Mouse (Mus musculus) olfactory bulb, adult 2 months (tissue): Measurements from ENCODE around the gene Disc1. TPM values are rescaled to one million over a fixed set of nuclear protein-coding genes. Genes with fewer than 3 reads are reported as not detected.

ENCODE experiments used
- H3K27ac ChIP-seq: fragments of 200-500 bp; 2 replicates; pipeline ENCODE4 v1.5.1; 2012; ENCODE audit warnings: low read depth, low read length; ENCODE audit not compliant: insufficient read depth
- H3K4me1 ChIP-seq: fragments of 200-500 bp; 2 replicates; pipeline ENCODE4 v1.6.1; 2012; ENCODE audit warnings: low read length; ENCODE audit not compliant: control insufficient read depth, insufficient read depth
- H3K4me3 ChIP-seq: fragments of 200-500 bp; 2 replicates; pipeline ENCODE4 v1.5.1; 2012; ENCODE audit warnings: mild to moderate bottlenecking, low read depth, low read length, moderate library complexity; ENCODE audit not compliant: insufficient read depth
- CTCF ChIP-seq: fragments of 200-500 bp; IDR thresholded peaks from 2 replicates; pipeline ENCODE4 v1.5.1; 2012; ENCODE audit warnings: low read depth, mild to moderate bottlenecking, low read length, moderate library complexity; ENCODE audit not compliant: insufficient read depth
- POLR2A ChIP-seq: fragments of 200-500 bp; IDR thresholded peaks from 2 replicates; pipeline ENCODE4 v1.6.1; 2012; ENCODE audit warnings: mild to moderate bottlenecking, low read depth, low read length, moderate library complexity; ENCODE audit not compliant: insufficient read depth
- WGBS: fragments of 180-500 bp; shearing (Covaris S2); methylation state at CpG from one replicate; pipeline ENCODE4 v1.1.7; 2018; 5-methylcytosine and 5-hydroxymethylcytosine counted together
- polyA plus RNA-seq: library from polyadenylated mRNA; stranded (reverse); fragments of >200 nt; gene quantifications from 2 replicates; pipeline ENCODE4 v1.2.4, GENCODE M21; 2012; ENCODE audit warnings: low replicate concordance; ENCODE audit not compliant: missing spikeins, insufficient read depth, insufficient read length

Disc1 gene
- polyA plus RNA-seq, 1 experiment = not detected

DNA sequence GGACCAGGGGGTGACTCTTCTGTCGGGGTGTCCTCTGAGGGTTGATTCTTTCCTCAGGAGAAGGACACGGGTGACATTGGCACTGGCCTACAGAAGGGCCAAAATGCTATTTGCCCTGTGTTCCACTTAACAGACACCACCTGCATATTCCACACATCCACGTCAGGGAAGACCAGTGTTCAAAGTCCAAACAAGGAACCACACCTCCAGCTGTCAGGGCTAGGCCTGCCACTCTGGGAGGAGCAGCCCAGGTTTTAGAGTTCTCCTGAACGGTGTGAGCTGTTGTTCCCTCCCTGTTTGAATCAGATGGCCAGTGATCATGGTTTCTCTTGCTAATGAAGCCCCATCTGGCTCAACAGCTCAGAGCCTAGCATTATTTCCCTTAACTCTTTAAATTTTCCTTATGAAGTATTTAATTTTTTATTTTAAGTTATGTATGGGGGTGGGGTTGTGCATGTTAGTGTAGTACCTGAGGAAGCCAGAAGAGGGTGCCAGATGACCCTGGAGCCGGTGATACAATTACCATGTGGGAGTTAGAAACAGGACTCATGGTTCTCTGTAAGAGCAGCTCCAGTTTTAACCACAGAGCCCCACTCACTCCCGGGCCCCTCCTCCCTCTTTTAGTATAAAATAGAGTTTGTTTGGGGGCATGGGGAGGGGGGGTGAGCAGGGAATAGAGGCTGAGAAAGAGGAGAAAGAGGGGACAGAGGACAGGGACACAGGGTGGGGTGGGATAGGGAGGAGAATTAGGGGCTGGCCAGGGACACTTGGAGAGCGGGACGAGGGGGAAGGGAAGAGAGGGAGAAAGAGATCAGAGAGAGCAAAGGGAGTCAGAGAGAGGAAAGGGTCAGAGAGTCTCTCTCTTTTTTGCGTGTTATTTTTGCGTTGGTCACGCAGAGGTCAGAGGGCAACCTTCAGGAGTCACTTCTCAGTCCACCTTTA lies 111.8 kb downstream of the Disc1 start:
- H3K4me3 ChIP-seq = no peak overlapping the region
- H3K27ac ChIP-seq = no peak overlapping the region
- 74% methylated on average over 11 of the region's 11 CpGs for WGBS
- no peak for TF ChIP-seq CTCF
- no peak for TF ChIP-seq POLR2A
- no peaks in the 10 kb centered on the region for H3K4me1 ChIP-seq

DNA sequence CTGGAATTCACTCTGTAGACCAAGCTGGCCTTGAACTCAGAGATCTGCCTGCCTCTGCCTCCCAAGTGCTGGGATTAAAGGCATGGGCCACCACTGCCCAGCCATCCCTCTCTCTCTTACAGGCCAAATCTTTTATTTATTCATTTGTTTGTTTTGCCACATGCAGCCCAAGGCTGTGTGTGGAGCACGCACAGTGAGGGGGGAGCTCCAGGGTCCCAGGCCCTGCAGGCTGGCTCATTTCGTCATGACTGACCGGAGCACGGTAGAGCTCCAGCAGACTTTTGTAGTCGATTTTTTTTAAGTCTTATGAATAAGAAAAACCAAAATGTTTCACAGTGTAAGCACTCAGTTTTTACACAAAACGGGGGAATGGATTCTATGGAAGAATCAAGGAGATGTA lies 112.5 kb downstream of the Disc1 start:
- 77% methylated on average over 6 of the region's 6 CpGs for whole genome bisulfite sequencing
- H3K27ac ChIP-seq = no peak overlapping the region

DNA sequence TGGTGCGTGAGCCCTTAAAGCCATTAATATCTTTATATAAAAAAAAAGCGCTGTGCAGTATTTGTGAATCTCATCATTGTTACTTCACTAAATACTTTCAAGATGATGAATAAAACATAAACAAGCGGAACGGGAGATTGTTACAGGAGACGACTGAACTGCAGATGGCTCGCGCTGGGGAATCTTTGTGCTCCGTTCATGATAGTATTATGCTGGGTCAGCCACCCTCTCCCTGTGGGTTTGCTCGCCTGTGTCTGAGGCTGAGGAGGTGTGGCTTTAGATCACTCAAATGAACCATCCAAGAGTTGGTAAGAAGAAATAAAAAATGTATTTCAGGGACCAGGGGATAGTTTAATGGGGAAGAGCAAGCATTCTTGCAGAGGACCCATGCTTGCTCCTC lies 113.0 kb downstream of the Disc1 start:
- Histone ChIP-seq H3K27ac (no peak overlapping the region), H3K4me3 (no peak overlapping the region), H3K4me1 (no peaks in the 10 kb centered on the region)
- WGBS = 54% methylated on average over 9 of the region's 9 CpGs
- TF ChIP-seq POLR2A (no peak), CTCF (no peak)

More for the DNA sequence above, 112.5 kb downstream of the Disc1 start:
- Histone ChIP-seq H3K4me3 (no peak overlapping the region), H3K4me1 (no peaks in the 10 kb centered on the region)
- no peak for TF ChIP-seq POLR2A
- no peak for TF ChIP-seq CTCF

DNA sequence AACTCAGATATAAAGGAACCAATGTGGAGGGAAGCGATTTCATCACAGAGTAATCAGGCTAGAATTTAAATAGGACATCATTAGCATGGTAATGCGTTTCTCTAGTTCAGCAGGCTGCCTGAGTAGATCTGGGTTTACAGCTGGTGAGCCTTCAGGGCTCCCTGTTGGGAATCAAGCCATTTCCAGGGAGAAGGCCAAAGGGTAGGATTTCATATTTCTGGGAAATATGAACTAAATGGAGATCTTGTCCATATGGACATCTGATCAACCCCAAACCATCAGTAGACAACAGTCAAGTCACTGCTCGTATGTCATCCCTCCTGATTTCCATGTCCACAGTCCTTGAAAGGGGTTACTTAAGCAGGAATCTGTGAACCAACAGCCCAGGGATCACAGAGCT lies 115.6 kb downstream of the Disc1 start:
- WGBS = 61% methylated on average over 3 of the region's 3 CpGs
- TF ChIP-seq POLR2A = no peak
- no peak for TF ChIP-seq CTCF
- no peak overlapping the region for H3K4me3 ChIP-seq
- no peak overlapping the region for H3K27ac ChIP-seq
- no peaks in the 10 kb centered on the region for H3K4me1 ChIP-seq

DNA sequence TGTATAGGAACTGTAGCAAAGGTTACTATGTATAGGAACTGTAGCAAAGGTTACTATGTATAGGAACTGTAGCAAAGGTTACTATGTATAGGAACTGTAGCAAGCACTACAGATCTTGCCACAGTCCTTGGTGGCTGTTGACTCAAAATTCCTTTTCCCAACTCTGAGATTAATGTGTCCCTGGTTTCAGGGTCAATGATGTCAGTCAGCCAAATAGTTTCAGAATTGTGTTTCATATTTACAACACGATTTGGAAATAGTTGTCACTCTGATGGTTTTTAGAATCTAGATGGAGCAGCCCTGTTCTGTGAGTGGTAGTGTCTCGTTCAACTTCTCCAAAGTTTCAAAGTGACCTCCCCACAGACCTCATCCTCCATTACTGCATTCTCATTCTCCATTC lies 117.5 kb downstream of the Disc1 start:
- Histone ChIP-seq H3K4me1 (no peaks in the 10 kb centered on the region; the same call in 1 of the 2 replicates), H3K4me3 (no peak overlapping the region), H3K27ac (no peak overlapping the region)
- TF ChIP-seq POLR2A = no peak
- no peak for TF ChIP-seq CTCF
- 98% methylated on average over 2 of the region's 2 CpGs for WGBS

DNA sequence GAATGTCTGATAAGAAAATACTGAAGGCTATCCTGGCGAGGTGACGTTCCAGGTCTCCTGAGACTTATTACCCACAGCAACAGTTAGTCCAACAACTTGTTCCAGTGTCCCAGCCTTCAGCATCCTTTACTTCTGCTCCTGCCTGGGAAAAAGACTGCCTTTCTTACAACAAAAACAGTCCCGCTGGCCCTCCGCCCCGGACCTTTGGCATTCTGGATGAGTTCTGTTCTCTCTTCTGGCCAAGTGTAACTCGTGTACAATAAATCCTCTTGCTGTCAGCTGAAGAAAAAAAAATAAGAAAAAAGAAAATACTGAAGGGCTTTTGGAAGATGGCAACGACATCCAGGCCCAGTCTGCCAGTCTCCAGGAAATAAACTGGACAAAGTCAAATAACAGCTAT lies 120.2 kb downstream of the Disc1 start:
- H3K4me3 ChIP-seq = no peak overlapping the region
- H3K4me1 ChIP-seq = no peaks in the 10 kb centered on the region; the same call in 1 of the 2 replicates
- no peak overlapping the region for H3K27ac ChIP-seq
- no peak for TF ChIP-seq POLR2A
- WGBS = 70% methylated on average over 7 of the region's 7 CpGs

DNA sequence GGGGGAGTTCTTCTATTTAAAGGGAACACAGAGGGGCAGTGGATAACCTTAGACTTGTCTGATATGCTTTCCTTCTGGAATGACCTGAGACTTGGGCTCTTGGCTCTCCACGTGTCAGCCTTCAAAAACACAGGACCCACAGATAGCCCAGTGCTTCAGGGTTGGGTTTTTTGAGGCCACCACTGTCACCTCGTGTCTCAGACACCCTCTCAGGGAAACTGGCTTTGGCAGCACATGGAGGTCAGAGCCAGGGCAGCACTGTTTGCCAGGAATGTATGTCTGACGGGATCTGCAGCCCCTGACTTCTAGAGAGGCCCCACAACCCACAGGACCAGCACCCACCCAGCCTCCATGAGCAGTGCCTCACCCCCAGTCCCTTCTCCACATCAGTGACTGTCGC lies 120.9 kb downstream of the Disc1 start:
- H3K4me1 ChIP-seq = no peaks in the 10 kb centered on the region; the same call in 1 of the 2 replicates
- no peak for TF ChIP-seq CTCF
- no peak for TF ChIP-seq POLR2A
- 76% methylated on average over 4 of the region's 4 CpGs for WGBS
- no peak overlapping the region for H3K27ac ChIP-seq
- no peak overlapping the region for H3K4me3 ChIP-seq

DNA sequence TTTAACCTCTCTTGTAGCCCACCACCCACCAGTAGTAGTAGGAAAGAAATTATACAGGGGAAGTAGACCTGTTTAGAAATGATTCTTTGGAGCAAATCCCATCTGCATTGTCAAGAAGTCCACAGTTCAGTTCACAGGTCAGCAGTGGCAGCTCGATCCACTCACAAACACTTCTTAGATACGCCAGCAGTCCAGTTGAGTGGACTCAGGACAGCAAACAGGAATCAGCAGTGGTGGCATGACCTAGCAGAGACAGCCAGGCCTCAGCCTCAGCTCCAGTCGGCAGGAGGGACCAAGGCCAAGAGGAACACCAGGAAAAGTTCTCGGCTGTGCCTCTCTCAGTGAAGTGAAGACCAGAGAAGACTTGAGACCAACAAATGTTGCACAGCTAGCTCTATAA lies 121.7 kb downstream of the Disc1 start:
- H3K4me1 ChIP-seq = no peaks in the 10 kb centered on the region; the same call in 1 of the 2 replicates
- WGBS = 95% methylated on average over 4 of the region's 4 CpGs
- no peak overlapping the region for H3K4me3 ChIP-seq
- H3K27ac ChIP-seq = no peak overlapping the region
- no peak for TF ChIP-seq CTCF
- no peak for TF ChIP-seq POLR2A

DNA sequence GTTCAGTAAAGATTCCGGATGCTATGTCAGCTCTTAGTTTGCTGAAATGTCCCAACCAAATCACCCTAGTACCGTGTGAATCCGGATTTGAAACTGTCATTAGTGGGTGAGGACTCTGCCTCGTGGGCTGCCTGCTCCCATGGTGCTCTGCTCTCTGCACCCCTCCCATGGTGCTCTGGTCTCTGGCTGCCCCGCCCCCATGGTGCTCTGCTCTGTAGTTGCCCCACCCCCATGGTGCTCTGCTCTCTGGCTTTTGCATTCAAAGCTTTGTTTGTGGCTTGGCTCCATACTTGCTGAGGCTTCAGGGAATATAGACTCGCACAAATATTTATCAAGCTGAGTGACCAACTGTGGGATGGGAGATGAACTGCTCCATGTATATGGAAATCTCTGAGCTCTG lies 123.1 kb downstream of the Disc1 start:
- Histone ChIP-seq H3K4me1 (no peaks in the 10 kb centered on the region; the same call in 1 of the 2 replicates), H3K27ac (no peak overlapping the region), H3K4me3 (no peak overlapping the region)
- TF ChIP-seq POLR2A (no peak), CTCF (no peak)
- 82% methylated on average over 6 of the region's 6 CpGs for WGBS
